ENCODE assay signal across 10 mouse cellular contexts in the genomic region with DNA sequence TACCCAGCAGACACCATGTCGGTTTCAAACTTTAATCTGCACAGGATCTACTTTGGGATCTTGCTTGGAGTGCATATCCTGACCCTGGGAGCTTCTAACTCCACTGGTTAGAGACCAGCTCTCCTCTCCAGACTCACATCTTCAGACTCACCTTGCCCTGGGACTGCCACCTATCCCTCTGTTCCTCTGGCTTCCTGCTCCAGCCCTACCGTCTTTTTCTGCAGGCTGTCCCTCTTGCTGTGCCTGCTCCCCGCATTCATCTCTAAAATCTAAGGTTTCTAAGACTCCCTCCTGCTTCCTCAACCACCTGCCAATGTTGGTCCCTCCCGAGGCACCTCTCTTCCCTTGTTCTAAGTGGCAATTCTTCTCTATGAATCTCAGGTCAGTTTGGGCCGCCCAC.
DNase-seq lines count a peak whose midpoint lies in the region; ATAC-seq lines count a peak whose summit lies in the region.
"Had no signal": no experiment of that assay in that cellular context is flagged by ENCODE, and none has a peak within 500 bp of the region (broad histone marks: within the 10 kb centered on the region; RNA-seq: fewer than 3 reads in every experiment).

No protein-coding gene starts in this region.

- H3K27ac ChIP-seq in hindbrain, embryonic 10.5 days: peak overlapping the region; percentile 4; the same call in 1 of the 2 replicates
- H3K27ac ChIP-seq in hindbrain, embryonic 13.5 days: no peak overlapping the region
- H3K27ac ChIP-seq in heart, embryonic 16.5 days (ENCODE audit: low read length): no peak overlapping the region
- H3K27ac ChIP-seq: neural tube, embryonic 12.5 days had no signal

- H3K27me3 ChIP-seq in hindbrain, embryonic 10.5 days (ENCODE audit: insufficient read depth, poor library complexity, severe bottlenecking): no peaks in the 10 kb centered on the region
- H3K27me3 ChIP-seq in hindbrain, embryonic 13.5 days: no peaks in the 10 kb centered on the region
- no peaks in the 10 kb centered on the region for H3K27me3 ChIP-seq in heart, embryonic 16.5 days (ENCODE audit: control insufficient read depth, insufficient read depth, low read length)
- H3K27me3 ChIP-seq: neural tube, embryonic 12.5 days had no signal

- no peaks in the 10 kb centered on the region for H3K9me3 ChIP-seq in hindbrain, embryonic 10.5 days
- H3K9me3 ChIP-seq in hindbrain, embryonic 13.5 days: no peaks in the 10 kb centered on the region
- H3K9me3 ChIP-seq in heart, embryonic 16.5 days (replicated peaks; ENCODE audit: control insufficient read depth, low read length): 0 out of 2 replicates have a peak, but pooled peaks cover 5% of the 10 kb centered on the region
- H3K9me3 ChIP-seq: neural tube, embryonic 12.5 days had no signal

- H3K4me2 ChIP-seq in hindbrain, embryonic 13.5 days: no peak overlapping the region
- H3K4me2 ChIP-seq in heart, embryonic 16.5 days (ENCODE audit: low read depth, low read length): no peak overlapping the region
- H3K4me2 ChIP-seq: neural tube, embryonic 12.5 days had no signal

- no peak overlapping the region for H3K4me3 ChIP-seq in hindbrain, embryonic 10.5 days
- no peak overlapping the region for H3K4me3 ChIP-seq in hindbrain, embryonic 13.5 days
- no peak overlapping the region for H3K4me3 ChIP-seq in heart, embryonic 16.5 days (ENCODE audit: low read length)
- H3K4me3 ChIP-seq: neural tube, embryonic 12.5 days had no signal

- no peak for ATAC-seq in hindbrain, embryonic 13.5 days (ENCODE audit: low FRiP score)
- 0 out of 2 replicates have a peak, but pooled peaks have one; percentile 37 for ATAC-seq in heart, embryonic 16.5 days (replicated peaks; ENCODE audit: extremely low read depth, insufficient read depth, low FRiP score)

- WGBS in hindbrain, embryonic 10.5 days: 26% methylated on average over 5 of the region's 5 CpGs
- WGBS in hindbrain, embryonic 13.5 days: 30% methylated on average over 5 of the region's 5 CpGs
- WGBS in heart, embryonic 16.5 days: 18% methylated on average over 5 of the region's 5 CpGs

- DNase-seq in hindbrain, embryonic 10.5 days (ENCODE audit: low spot score): peak; percentile 59
- peak; percentile 26 for DNase-seq in WW6 (ENCODE audit: low read depth, low spot score)
- DNase-seq in lung, postnatal 14 days: peak; percentile 25
- no peak for DNase-seq in right cerebral cortex, adult 2 months (ENCODE audit: low spot score in 2 of 2)
- no peak for DNase-seq in spleen, adult 18-20 months
- no peak for DNase-seq in cerebellum, postnatal 36 days

- no peak overlapping the region for H3K9ac ChIP-seq in hindbrain, embryonic 13.5 days
- no peak overlapping the region for H3K9ac ChIP-seq in heart, embryonic 16.5 days (ENCODE audit: low read length)
- H3K9ac ChIP-seq: neural tube, embryonic 12.5 days had no signal

- peaks cover 9% of the 10 kb centered on the region for H3K4me1 ChIP-seq in hindbrain, embryonic 10.5 days (replicated peaks)
- no peaks in the 10 kb centered on the region for H3K4me1 ChIP-seq in hindbrain, embryonic 13.5 days (replicated peaks)
- H3K4me1 ChIP-seq in heart, embryonic 16.5 days (ENCODE audit: control insufficient read depth, insufficient read depth, low read length): no peaks in the 10 kb centered on the region
- H3K4me1 ChIP-seq: neural tube, embryonic 12.5 days had no signal

- no peaks in the 10 kb centered on the region for H3K36me3 ChIP-seq in hindbrain, embryonic 10.5 days
- H3K36me3 ChIP-seq in hindbrain, embryonic 13.5 days: no peaks in the 10 kb centered on the region
- no peaks in the 10 kb centered on the region for H3K36me3 ChIP-seq in heart, embryonic 16.5 days (ENCODE audit: control insufficient read depth, insufficient read depth)
- H3K36me3 ChIP-seq: G1E; neural tube, embryonic 12.5 days had no signal

Comparison
In these comparisons a context has a peak if more than half of its experiments do, and no peak if none do; other contexts are left out.
1. DNase-seq: peak in hindbrain, embryonic 10.5 days (single experiment), WW6 (single experiment) and lung, postnatal 14 days (single experiment); none in right cerebral cortex, adult 2 months (0 of 2), spleen, adult 18-20 months (0 of 2) and cerebellum, postnatal 36 days (0 of 2).